Mouse (Mus musculus): Measurements from ENCODE around the gene Nat8f4. TPM values are rescaled to one million over a fixed set of nuclear protein-coding genes. Genes with fewer than 3 reads are reported as not detected.
A peak's percentile ranks its signal among the peaks of the same experiment; 100 is the strongest.

The Nat8f4 gene
- polyA plus RNA-seq (2012; rRNA removed) = 4.5 and 5.5 TPM in 2 replicates

GRCm38 (mm10) chr6:85904642-85905061 is at the start of gene Nat8f4:
Nat8f4 (minus strand) TSS chr6:85904884.
- peak; percentile 55 for DNase-seq (ENCODE audit: low read depth)
- TF ChIP-seq CTCF (IDR thresholded peaks at IDR 0.05; ENCODE audit: borderline replicate concordance, extremely low read depth, insufficient read depth, insufficient read length) = peak; percentile 63; the same call in 1 of the 2 replicates

GRCm38 (mm10) chr6:85948549-85948948 is 43.9 kb upstream of the Nat8f4 start:
- DNase-seq (ENCODE audit: low read depth) = no peak
- TF ChIP-seq CTCF (IDR thresholded peaks at IDR 0.05; ENCODE audit: borderline replicate concordance, extremely low read depth, insufficient read depth, insufficient read length) (no peak), POLR2A (IDR thresholded peaks at IDR 0.05; ENCODE audit: borderline replicate concordance, extremely low read depth, insufficient read depth, insufficient read length, poor library complexity, severe bottlenecking) (no peak)

- no peak for DNase-seq (ENCODE audit: low read depth)
- TF ChIP-seq CTCF (IDR thresholded peaks at IDR 0.05; ENCODE audit: borderline replicate concordance, extremely low read depth, insufficient read depth, insufficient read length) (no peak), POLR2A (IDR thresholded peaks at IDR 0.05; ENCODE audit: borderline replicate concordance, extremely low read depth, insufficient read depth, insufficient read length, poor library complexity, severe bottlenecking) (no peak)
These were observed 37.8 kb upstream of the Nat8f4 start for GRCm38 (mm10) chr6:85942469-85942868.

GRCm38 (mm10) chr6:85938701-85939100 is 34.0 kb upstream of the Nat8f4 start:
- DNase-seq (ENCODE audit: low read depth) = no peak
- TF ChIP-seq POLR2A (IDR thresholded peaks at IDR 0.05; ENCODE audit: borderline replicate concordance, extremely low read depth, insufficient read depth, insufficient read length, poor library complexity, severe bottlenecking) = no peak
- no peak for TF ChIP-seq CTCF (IDR thresholded peaks at IDR 0.05; ENCODE audit: borderline replicate concordance, extremely low read depth, insufficient read depth, insufficient read length)

GRCm38 (mm10) chr6:85936508-85937465 is 32.1 kb upstream of the Nat8f4 start:
- TF ChIP-seq CTCF (IDR thresholded peaks at IDR 0.05; ENCODE audit: borderline replicate concordance, extremely low read depth, insufficient read depth, insufficient read length) = peak; percentile 47; the same call in 1 of the 2 replicates
- peak; percentile 78 for DNase-seq (ENCODE audit: low read depth)

- no peak for TF ChIP-seq POLR2A (IDR thresholded peaks at IDR 0.05; ENCODE audit: borderline replicate concordance, extremely low read depth, insufficient read depth, insufficient read length, poor library complexity, severe bottlenecking)
- no peak for TF ChIP-seq CTCF (IDR thresholded peaks at IDR 0.05; ENCODE audit: borderline replicate concordance, extremely low read depth, insufficient read depth, insufficient read length)
- peak; percentile 16 for DNase-seq (ENCODE audit: low read depth)
These were observed 31.0 kb upstream of the Nat8f4 start for GRCm38 (mm10) chr6:85935646-85936045.

GRCm38 (mm10) chr6:85934047-85934446 is 29.4 kb upstream of the Nat8f4 start:
- TF ChIP-seq CTCF (IDR thresholded peaks at IDR 0.05; ENCODE audit: borderline replicate concordance, extremely low read depth, insufficient read depth, insufficient read length) (no peak), POLR2A (IDR thresholded peaks at IDR 0.05; ENCODE audit: borderline replicate concordance, extremely low read depth, insufficient read depth, insufficient read length, poor library complexity, severe bottlenecking) (no peak)

GRCm38 (mm10) chr6:85929312-85929711 is 24.6 kb upstream of the Nat8f4 start:
- no peak for TF ChIP-seq POLR2A (IDR thresholded peaks at IDR 0.05; ENCODE audit: borderline replicate concordance, extremely low read depth, insufficient read depth, insufficient read length, poor library complexity, severe bottlenecking)
- TF ChIP-seq CTCF (IDR thresholded peaks at IDR 0.05; ENCODE audit: borderline replicate concordance, extremely low read depth, insufficient read depth, insufficient read length) = no peak

More at GRCm38 (mm10) chr6:85934047-85934446, 29.4 kb upstream of the Nat8f4 start:
- DNase-seq (ENCODE audit: low read depth) = no peak

GRCm38 (mm10) chr6:85927476-85928464 is 23.1 kb upstream of the Nat8f4 start:
- DNase-seq (ENCODE audit: low read depth) = no peak
- TF ChIP-seq POLR2A (IDR thresholded peaks at IDR 0.05; ENCODE audit: borderline replicate concordance, extremely low read depth, insufficient read depth, insufficient read length, poor library complexity, severe bottlenecking) = no peak
- no peak for TF ChIP-seq CTCF (IDR thresholded peaks at IDR 0.05; ENCODE audit: borderline replicate concordance, extremely low read depth, insufficient read depth, insufficient read length)

More at GRCm38 (mm10) chr6:85929312-85929711, 24.6 kb upstream of the Nat8f4 start:
- no peak for DNase-seq (ENCODE audit: low read depth)

GRCm38 (mm10) chr6:85926709-85927108 is 22.0 kb upstream of the Nat8f4 start:
- TF ChIP-seq POLR2A (IDR thresholded peaks at IDR 0.05; ENCODE audit: borderline replicate concordance, extremely low read depth, insufficient read depth, insufficient read length, poor library complexity, severe bottlenecking) = no peak
- no peak for TF ChIP-seq CTCF (IDR thresholded peaks at IDR 0.05; ENCODE audit: borderline replicate concordance, extremely low read depth, insufficient read depth, insufficient read length)
- DNase-seq (ENCODE audit: low read depth) = no peak

GRCm38 (mm10) chr6:85923643-85924042 is 19.0 kb upstream of the Nat8f4 start:
- no peak for DNase-seq (ENCODE audit: low read depth)
- TF ChIP-seq CTCF (IDR thresholded peaks at IDR 0.05; ENCODE audit: borderline replicate concordance, extremely low read depth, insufficient read depth, insufficient read length) (no peak), POLR2A (IDR thresholded peaks at IDR 0.05; ENCODE audit: borderline replicate concordance, extremely low read depth, insufficient read depth, insufficient read length, poor library complexity, severe bottlenecking) (no peak)

Measured in brain, embryonic 14.5 days (tissue).